Mouse (Mus musculus) gastrocnemius, postnatal 14 days (tissue): Measurements from ENCODE around the gene Spib. TPM values are rescaled to one million over a fixed set of nuclear protein-coding genes. Genes with fewer than 3 reads are reported as not detected.

Source experiments
- DNase-seq: peaks from one replicate; pipeline ENCODE4 v3.0.0; 2021; ENCODE audit warnings: mixed read lengths
- intact Hi-C: fragments of 180-260 bp; cut with DNase I; formaldehyde crosslinking; loops from one replicate; pipeline ENCODE4 v1.15.1; 2025; ENCODE audit warnings: low total_unique reads
- long read RNA-seq, 2 experiments: library from polyadenylated mRNA; stranded (forward); transcript quantifications; one replicate each; pipeline ENCODE4 v2.0.0; 2021
- total RNA-seq, 2 experiments: library from RNA; stranded (reverse); gene quantifications; 2 replicates each; pipeline ENCODE4 v1.2.3; 2021

The Spib gene
- under 1 TPM; 0.16 to 0.18 TPM for total RNA-seq
- long read RNA-seq, experiment 1, result 0 reads
- long read RNA-seq, experiment 2, result 0 reads

- no peak for DNase-seq
- intact Hi-C loops, result no loop called here
Observed at GRCm38 (mm10) chr7:44531946-44532732, at the start of gene Spib. Gene Spib, minus strand, starts transcription at chr7:44532071.

DNA sequence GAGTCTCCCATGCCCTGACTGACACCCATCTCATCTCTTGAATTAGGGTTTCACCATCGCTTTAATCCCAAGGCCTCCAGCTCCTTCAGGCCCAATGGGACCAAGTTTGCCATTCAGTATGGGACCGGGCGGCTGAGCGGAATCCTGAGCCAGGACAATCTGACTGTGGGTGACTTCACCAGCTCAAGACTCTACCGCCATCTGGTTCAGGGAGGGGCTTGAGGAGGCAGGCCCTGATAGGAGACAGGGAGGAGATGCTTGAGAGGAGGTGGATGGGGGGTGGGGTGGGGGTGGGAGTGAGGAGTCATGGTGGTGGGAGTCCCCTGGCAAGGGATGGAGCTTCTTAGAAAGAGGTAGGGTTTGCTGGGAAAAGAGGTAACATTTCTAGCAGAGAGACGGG is 49.8 kb upstream of the Spib start:
- DNase-seq, result no peak
- intact Hi-C loops, result no loop called here

DNA sequence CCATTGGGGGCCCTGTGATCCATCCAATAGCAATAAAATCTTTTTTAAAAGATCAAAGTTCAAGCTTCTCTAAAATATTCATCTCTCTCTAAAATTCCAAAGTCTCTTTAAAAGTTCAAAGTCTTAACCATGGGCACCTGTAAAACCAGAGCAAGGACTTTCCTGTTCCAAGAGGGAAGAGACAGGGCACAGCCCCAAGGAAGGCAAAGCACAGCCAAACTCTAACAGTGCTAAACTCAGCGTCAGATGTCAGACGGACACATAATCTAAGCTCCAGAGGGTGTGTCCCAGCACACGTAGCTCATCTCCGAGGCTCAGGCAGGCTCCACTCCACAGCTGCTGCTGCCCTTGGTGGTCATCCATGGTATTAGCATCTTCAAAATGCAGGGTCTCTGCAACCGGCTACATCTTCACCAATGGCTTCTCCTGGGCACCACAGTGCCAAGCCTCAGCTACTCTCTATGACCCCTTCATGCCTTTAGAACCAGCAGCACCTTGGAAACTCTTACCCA is 44.5 kb upstream of the Spib start:
- intact Hi-C loops, result no loop called here

GRCm38 (mm10) chr7:44572956-44573484 is 41.1 kb upstream of the Spib start:
- intact Hi-C loops, result no loop called here
- DNase-seq, result no peak

More for the DNA sequence above, 44.5 kb upstream of the Spib start:
- DNase-seq, result no peak

- intact Hi-C loops, result no loop called here
- no peak for DNase-seq
Observed at GRCm38 (mm10) chr7:44572213-44572701, 40.4 kb upstream of the Spib start, which contains the start of gene Napsa. Gene Napsa, plus strand, starts transcription at chr7:44572380.

DNA sequence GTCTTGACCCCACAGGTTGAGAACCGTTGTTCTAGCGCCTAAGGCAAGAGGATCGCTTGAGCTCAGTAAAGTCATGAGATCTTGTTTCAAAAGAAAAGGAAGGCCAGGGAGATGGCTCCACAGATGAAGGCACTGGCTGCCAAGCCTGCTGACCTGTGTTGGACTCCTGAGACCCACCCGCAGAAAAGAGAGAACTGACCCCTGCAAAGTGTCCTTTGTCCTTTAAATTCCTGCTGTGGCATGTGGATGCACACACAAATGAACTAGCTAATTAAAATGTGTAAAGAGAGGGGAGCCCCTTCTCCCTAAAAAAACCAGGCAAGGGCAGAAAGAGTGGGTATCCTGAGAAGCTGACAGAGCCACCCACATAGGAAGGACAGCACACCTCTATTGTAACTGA is 39.9 kb upstream of the Spib start:
- DNase-seq, result no peak
- intact Hi-C loops, result no loop called here

- DNase-seq, result no peak
- intact Hi-C loops, result no loop called here
Observed at GRCm38 (mm10) chr7:44570989-44571388, 39.1 kb upstream of the Spib start.

- intact Hi-C loops, result no loop called here
- no peak for DNase-seq
Observed at GRCm38 (mm10) chr7:44568803-44569202, 36.9 kb upstream of the Spib start.

DNA sequence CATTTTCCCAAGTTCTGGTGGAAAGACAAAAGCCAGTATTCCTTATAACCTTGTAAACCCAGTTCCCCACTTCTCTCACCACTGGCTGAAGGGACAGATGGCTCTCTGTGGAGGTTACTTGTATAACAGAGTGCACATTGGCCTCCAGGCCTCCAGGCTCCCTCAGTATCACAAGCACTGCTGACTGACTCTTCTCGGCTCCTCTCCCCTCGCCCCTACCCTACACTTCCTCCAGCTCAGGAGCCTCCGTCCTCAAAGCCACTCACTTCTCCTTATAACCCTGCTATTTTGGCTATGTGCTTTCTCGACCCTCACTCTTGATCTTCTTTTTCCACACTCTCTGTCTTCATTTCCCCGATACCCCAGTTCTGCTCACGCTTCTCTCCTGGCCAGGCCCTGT is 33.5 kb upstream of the Spib start:
- intact Hi-C loops, result no loop called here
- no peak for DNase-seq

- intact Hi-C loops, result loop anchor here (5.0 kb wide), 1 partner anchor 42 kb away; the partner anchor contains the start of gene Mybpc2
- DNase-seq, result no peak
Observed at GRCm38 (mm10) chr7:44564486-44564885, 32.6 kb upstream of the Spib start.

- no peak for DNase-seq
- intact Hi-C loops, result loop anchor here (5.0 kb wide), 1 partner anchor 41 kb away; the partner anchor contains the start of gene Mybpc2
Observed at GRCm38 (mm10) chr7:44563284-44563683, 31.4 kb upstream of the Spib start.

GRCm38 (mm10) chr7:44560435-44561400 is 28.8 kb upstream of the Spib start:
- intact Hi-C loops, result loop anchor here (5.0 kb wide), 1 partner anchor 38 kb away; the partner anchor contains the start of gene Mybpc2
- peak; percentile 73 for DNase-seq

DNA sequence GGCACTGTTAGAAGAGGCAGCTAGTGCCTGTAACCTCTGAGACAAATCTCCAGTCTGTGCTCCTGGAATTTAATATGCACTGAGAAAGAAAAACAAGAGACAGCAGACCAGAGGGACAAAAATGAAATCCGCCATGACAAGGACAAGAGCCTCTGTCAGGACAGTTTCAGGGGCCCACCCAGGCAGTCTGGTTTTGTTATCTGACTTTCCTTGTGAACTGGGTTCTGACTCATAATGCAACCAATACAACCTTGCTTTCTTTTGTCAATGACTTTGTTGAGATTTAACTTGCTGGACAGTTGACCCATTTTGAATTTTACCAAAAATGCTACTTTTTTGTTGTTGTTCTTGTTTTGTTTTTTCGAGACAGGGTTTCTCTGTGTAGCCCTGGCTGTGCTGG is 25.8 kb upstream of the Spib start:
- intact Hi-C loops, result no loop called here
- DNase-seq, result no peak

- intact Hi-C loops, result loop anchor here (5.0 kb wide), 1 partner anchor 52 kb away; no protein-coding TSS in a partner anchor
- DNase-seq, result peak; percentile 97
Observed at GRCm38 (mm10) chr7:44553826-44554225, 22.0 kb upstream of the Spib start, which contains the start of gene Nr1h2. Gene Nr1h2, minus strand, starts transcription at chr7:44553951.

- peak; percentile 85 for DNase-seq
- intact Hi-C loops, result loop anchor here (5.0 kb wide), 1 partner anchor 51 kb away; no protein-coding TSS in a partner anchor
Observed at GRCm38 (mm10) chr7:44553196-44553764, 21.4 kb upstream of the Spib start.

DNA sequence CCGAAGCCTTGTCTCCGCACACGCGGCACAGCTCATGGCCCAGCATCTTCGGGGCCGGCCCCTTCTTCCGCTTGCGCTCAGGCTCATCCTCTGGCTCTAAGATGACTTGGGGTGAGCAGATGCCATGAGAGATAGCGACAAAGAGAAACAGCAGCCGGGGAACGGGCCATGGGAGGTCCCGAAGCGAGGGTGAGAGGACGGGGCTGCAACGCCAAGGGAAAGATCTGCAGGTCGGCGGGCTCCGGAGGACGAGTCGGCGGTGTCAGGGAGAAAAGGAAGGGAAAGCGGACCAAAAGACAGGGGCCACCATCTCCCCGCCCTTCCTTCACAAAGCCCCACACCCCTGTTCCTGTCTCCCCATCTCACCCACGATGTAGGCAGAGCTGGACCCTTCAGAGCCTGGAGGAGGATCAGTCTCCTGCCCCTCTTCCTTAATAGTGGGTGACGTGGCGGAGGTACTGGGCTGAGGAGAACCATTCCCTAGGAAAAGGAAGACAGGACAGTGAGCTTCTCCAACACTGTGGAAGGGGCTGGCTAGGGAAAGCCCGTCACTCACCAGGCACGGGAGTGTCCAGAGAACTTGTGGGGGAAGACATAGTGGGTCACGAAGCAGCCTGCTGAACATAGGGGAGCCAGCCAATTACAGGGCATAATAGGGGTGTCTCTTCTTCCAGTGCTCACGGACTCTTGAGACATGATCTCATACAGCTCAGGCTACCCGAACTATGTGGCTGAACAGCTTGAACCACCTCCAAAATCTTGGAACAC is 20.5 kb upstream of the Spib start:
- DNase-seq, result no peak
- intact Hi-C loops, result loop anchor here (5.0 kb wide), 1 partner anchor 50 kb away; no protein-coding TSS in a partner anchor

GRCm38 (mm10) chr7:44551731-44552130 is 19.9 kb upstream of the Spib start:
- intact Hi-C loops, result loop anchor here (5.0 kb wide), 1 partner anchor 49 kb away; no protein-coding TSS in a partner anchor
- no peak for DNase-seq

DNA sequence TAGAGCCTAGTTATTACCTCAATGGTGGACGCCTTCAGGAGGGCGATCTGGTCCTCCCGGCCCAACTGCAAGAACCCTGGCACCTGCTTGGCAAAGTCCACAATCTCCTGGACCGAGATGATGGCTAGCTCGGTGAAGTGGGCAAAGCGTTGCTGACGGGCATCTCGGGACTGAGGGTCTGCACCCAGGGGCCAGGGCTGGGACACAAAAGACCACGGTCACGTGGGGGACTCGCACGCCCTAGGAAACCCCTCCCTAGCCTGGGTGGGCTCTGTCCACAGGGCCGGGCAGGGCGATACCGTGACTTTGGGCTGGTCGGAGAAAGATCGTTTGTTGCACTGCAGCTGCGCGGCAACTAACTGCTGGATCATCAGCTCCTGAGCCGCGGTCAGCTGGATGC is 19.4 kb upstream of the Spib start:
- intact Hi-C loops, result loop anchor here (5.0 kb wide), 1 partner anchor 49 kb away; no protein-coding TSS in a partner anchor

More for the DNA sequence above, 19.4 kb upstream of the Spib start:
- no peak for DNase-seq
